Mouse (Mus musculus): ENCODE data around the gene Parp3.

DNA sequence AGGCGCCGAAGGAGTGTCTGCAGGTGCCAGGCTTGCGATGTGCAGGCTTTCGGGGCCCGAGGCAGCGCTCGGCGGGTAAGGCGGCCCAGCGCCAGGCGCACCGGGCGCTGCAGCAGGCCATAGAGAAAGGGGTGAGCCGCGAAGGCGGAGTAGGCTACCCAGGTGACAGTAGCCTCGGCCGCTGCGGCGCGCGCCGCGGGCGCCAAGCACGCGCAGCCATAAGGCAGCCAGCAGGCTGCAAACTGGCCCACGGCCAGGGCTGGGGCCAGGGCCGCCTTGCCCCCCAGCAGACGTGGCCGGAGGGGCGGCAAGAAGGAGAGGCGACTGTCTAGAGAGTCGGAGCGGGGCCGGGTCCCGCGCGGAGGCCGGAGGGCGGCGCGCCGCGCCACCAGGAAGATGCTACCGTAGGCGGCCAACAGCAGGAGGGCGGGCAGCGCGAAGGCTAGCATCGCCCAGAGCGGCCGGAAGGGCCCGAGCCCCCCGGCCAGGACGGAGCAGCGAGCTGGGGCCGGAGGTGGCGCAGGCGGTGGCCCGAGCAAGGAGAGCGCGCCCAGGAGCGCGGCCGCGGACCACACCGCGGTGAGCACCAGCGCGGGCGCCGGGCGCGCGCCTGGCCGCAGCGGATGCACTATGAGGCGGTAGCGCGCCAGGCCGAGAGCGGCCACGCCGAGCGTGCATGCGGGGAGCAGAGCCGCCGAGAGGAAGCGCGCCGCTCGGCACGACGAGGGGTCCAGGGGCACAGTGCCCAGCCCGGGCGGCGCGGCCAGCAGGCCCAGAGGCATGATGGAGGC is 11.8 kb downstream of the Parp3 start:
- TF ChIP-seq EP300 (IDR thresholded peaks at IDR 0.05; ENCODE audit: low read depth): no peak
- no peak for TF ChIP-seq CTCF (IDR thresholded peaks at IDR 0.05; ENCODE audit: low read depth)
